Mouse (Mus musculus): ENCODE measurements around the gene Mlec.
"Not testable (repeated sequence)": the region's sequence is repeated elsewhere in the genome, so short reads cannot be mapped to it uniquely, and the experiment has no call there.

Gene Mlec

GRCm38 (mm10) chr5:115150991-115151390, 7.0 kb downstream of the Mlec start:
- no peak for DNase-seq

- DNase-seq = peak in 1 of 2 experiments; percentile 65
These were observed 8.1 kb downstream of the Mlec start for GRCm38 (mm10) chr5:115149675-115150459.

- DNase-seq = not testable (repeated sequence)
These were observed 9.1 kb downstream of the Mlec start for GRCm38 (mm10) chr5:115148872-115149271.

DNA sequence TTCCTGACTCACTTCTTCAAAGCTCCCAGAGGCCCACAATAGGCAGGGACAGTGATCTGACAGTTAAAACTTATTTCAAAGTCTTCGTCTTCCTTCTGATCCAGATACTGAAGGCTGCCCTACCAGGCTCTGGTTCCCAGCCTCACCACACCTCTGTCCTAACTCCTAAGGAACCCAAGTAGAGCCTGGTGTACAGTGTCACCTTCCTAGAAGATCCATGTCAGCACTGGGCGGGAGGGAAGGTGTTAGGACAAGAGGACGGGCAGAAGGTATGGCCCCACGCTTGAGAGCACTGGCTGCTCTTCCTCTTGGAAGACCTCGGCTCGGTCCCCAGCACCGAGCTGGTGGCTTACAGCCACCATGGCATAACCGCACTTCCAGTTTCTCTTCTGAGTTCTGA, 9.6 kb downstream of the Mlec start:
- no peak for DNase-seq

DNA sequence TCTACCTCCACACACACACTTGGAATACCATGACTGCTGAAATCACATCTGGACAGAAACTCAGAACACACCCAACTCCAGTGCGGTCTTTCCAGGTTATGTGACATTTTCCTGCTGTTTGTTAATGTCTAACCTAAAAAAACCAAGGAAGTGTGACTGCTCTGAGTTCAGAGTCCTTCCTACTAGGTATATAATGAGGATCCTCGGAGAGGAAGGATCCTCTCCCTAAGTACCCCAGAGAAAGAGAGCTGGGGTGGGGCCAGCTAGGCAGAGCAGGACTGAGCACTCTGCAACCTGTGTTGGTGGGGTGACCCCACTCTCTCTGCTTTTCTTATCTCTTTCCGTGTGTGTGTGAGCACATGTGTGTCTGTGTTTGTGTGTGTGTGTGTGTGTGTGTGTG, 10.6 kb downstream of the Mlec start:
- peak in 1 of 2 experiments; percentile 57 for DNase-seq

GRCm38 (mm10) chr5:115146747-115147130, 11.2 kb downstream of the Mlec start:
- no peak for DNase-seq

DNA sequence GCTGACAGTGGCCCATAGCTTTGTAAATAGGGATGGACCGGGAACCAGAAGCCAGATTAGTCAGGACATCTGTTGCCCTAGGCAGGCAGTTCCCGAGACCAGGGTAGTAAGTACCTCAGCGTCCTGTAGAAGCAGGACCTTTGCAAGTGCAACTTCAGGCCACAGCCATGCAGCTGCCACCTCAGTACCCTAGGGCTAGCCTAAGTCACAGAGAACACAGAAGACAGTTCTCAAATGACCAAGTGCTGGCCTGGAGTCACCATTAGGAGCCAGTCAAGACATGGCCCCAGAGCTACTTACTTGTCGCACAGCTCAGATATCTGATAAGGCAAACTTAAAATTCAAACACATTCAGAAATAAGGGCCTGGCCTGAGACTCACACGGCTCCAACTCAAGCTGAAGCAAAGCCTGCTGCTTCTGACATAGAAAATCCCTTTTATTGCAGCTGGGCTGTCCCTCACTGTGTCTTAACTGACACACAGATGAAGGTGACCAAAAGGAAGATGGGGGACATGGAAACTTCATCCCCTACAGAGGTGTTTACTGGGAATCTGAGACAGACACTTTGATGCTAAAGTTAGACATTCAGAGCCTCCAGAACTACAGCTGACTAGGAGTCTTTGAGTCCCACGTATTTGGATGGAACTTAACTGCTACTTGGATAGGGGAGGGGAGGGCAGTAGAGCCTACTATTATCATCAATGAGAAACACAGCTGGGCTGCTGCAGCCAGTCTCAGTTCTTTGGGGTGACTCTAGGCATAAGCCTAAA, 11.8 kb downstream of the Mlec start:
- no peak for DNase-seq

GRCm38 (mm10) chr5:115145253-115145968, 12.6 kb downstream of the Mlec start:
- no peak for DNase-seq

- no peak for DNase-seq
These were observed 13.5 kb downstream of the Mlec start for GRCm38 (mm10) chr5:115144471-115144870.

DNA sequence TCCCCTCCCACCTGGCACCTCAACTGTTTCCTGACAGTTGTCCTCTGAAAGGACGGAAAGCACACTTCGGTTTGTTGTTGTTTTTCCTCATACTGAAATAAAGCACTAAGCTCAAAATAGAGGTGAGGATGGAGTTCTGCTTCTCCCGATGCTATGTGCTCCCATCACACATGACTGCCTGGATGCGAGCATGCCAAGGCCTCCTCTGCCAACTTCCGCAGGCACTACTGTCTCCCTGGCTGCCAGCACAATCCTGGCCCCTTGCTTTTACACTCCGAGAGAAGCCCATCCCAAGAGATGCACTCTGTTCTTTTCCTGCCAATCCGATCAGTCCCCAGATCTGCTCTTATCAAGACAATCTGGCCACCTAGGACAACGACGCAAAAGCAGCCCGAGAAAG, 14.4 kb downstream of the Mlec start:
- no peak for DNase-seq

GRCm38 (mm10) chr5:115142166-115142697, 15.7 kb downstream of the Mlec start:
- DNase-seq = no peak

GRCm38 (mm10) chr5:115140726-115141125, 17.3 kb downstream of the Mlec start:
- DNase-seq = no peak

DNA sequence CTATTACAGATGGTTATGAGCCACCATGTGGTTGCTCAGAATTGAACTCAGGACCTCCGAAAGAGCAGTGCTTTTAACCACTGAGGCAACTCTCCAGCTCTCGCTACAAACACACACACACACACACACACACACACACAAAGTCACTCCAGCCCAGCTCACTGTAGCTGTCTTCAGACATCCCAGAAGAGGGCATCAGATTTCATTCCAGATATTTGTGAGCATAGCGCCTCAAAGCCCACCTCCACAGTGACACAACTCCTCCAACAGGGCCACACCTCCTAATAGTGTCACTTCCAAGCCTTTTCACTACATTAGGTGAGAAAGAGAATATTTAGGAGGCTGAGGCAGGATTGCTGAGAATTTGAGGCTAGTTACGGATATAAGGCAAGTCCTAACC, 18.9 kb downstream of the Mlec start:
- DNase-seq = no peak

GRCm38 (mm10) chr5:115134234-115135165, 23.5 kb downstream of the Mlec start, which contains the start of gene Unc119b:
Gene Unc119b, minus strand, starts transcription at chr5:115134975.
- DNase-seq = peak; percentile 87 to 92

DNA sequence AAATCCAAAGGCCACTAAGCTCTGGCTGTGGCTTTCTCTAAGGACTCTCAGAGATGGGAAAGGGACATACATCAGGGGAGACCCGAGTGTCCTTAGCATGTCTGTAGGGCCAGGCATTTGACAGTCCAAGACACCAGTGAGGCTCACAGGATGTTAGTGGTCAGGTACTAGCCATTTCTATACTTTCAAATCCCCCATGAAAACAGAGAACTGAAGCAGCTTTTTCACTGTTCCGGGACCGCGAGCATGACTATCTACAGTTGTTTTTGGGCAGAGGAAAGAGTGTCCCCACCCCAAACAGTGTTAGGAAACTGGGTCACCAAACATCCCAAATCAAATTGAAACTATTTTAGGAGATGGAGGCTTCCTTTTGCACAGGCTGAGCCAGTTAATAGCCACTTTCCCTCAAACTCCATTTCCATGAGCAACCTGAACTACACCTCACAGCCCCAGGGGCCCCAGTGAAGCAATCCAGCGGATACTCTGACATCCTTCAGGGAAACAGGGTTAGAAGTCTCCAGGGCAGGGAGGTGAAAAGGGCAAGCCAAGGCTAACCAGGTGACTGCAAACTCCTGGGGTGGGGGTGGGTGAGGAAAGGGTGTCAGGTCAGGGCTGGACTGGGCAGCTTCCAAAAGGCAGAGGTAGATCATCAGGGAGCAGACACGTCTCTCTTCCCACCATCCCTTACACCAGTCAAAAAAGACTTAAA, 24.5 kb downstream of the Mlec start:
- DNase-seq = no peak

DNA sequence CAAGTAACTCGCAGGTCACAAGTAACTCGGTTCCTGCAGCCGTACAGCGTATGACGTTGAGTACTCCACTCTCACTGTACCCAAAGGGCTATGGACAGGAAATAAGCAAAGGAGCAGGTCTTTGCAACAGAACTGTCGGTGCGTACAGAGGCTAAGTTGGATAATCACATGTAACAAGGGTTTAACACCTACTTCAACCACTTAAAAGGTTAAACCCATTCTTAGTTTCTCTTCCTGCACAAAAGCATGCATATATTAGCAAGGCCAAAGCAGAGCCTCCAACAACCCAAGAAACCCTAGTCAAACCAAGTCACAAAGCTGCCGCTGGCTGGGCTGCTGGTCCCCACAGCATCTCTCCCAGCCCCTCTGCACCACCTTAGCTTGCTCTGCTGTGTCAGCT, 25.5 kb downstream of the Mlec start:
- no peak for DNase-seq

DNA sequence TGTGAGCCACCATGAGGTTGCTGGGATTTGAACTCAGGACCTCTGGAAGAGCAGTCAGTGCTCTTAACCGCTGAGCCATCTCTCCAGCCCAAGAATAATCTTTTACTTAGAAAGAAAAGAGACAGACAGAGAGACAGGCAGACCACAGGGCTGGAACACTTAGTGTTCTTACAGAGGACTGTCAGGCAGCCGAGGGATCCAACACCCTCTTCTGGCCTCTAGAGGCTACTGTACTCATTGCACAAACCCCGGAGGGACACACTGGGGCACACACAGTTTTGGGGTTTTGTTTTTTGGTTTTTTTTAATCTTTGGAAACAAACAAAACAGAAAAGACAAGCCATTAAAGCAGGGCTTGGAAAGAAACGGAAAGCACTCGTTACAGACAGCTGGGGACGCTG, 28.7 kb downstream of the Mlec start:
- DNase-seq = no peak

- DNase-seq = peak; percentile 84 to 85
These were observed 30.4 kb downstream of the Mlec start for GRCm38 (mm10) chr5:115127421-115128179.

GRCm38 (mm10) chr5:115126578-115127312, 31.2 kb downstream of the Mlec start:
- peak in 1 of 2 experiments; percentile 49 for DNase-seq

Data from kidney, adult 8-10 months (tissue).